Mouse (Mus musculus): ENCODE measurements around the gene Enox1.

GRCm38 (mm10) chr14:77541925-77542324 is 385.4 kb downstream of the Enox1 start:
- no peak for TF ChIP-seq E2F4 (IDR thresholded peaks at IDR 0.05; ENCODE audit: insufficient read depth)
- TF ChIP-seq MAX (IDR thresholded peaks at IDR 0.05; ENCODE audit: low read depth) = no peak
- no peak for TF ChIP-seq POLR2A (IDR thresholded peaks at IDR 0.05; ENCODE audit: insufficient read length, low read depth)

All from myocyte (in vitro differentiated cells).